Mouse (Mus musculus) liver, embryonic 15.5 days (tissue): ENCODE results near the gene Apoa1. TPM values are rescaled to one million over a fixed set of nuclear protein-coding genes. Genes with fewer than 3 reads are reported as not detected.
A peak's percentile ranks its signal among the peaks of the same experiment; 100 is the strongest.

Source experiments
- ATAC-seq: fragments of 200-750 bp; cut with Nextera tagmentation; 2 replicates; pipeline ENCODE4 v1.8.0; 2017; ENCODE audit warnings: moderate number of reproducible peaks, mild to moderate bottlenecking, moderate library complexity; ENCODE audit not compliant: insufficient read depth
- H3K27ac ChIP-seq: fragments of 300-500 bp; sonication (generic); replicated peaks from 2 replicates; pipeline ENCODE4 v1.5.1; 2015; ENCODE audit warnings: mild to moderate bottlenecking, inconsistent platforms
- H3K27me3 ChIP-seq: fragments of 300-500 bp; sonication (generic); 2 replicates; pipeline ENCODE4 v1.6.1; 2015; ENCODE audit warnings: mild to moderate bottlenecking, inconsistent platforms
- H3K36me3 ChIP-seq: fragments of 300-500 bp; sonication (generic); replicated peaks from 2 replicates; pipeline ENCODE4 v1.6.1; 2015; ENCODE audit warnings: moderate library complexity, mild to moderate bottlenecking, inconsistent platforms
- H3K4me1 ChIP-seq: fragments of 300-500 bp; sonication (generic); replicated peaks from 2 replicates; pipeline ENCODE4 v1.6.1; 2015; ENCODE audit warnings: inconsistent platforms
- H3K4me2 ChIP-seq: fragments of 300-500 bp; sonication (generic); 2 replicates; pipeline ENCODE4 v1.6.1; 2015; ENCODE audit warnings: moderate library complexity, mild to moderate bottlenecking, inconsistent platforms
- H3K4me3 ChIP-seq: fragments of 300-500 bp; sonication (generic); replicated peaks from 2 replicates; pipeline ENCODE4 v1.5.1; 2015; ENCODE audit warnings: mild to moderate bottlenecking, inconsistent platforms
- H3K9ac ChIP-seq: fragments of 300-500 bp; sonication (generic); 2 replicates; pipeline ENCODE4 v1.6.1; 2015; ENCODE audit warnings: moderate library complexity, mild to moderate bottlenecking, inconsistent platforms
- H3K9me3 ChIP-seq: fragments of 300-500 bp; sonication (generic); replicated peaks from 2 replicates; pipeline ENCODE4 v1.6.1; 2016; ENCODE audit warnings: inconsistent platforms
- WGBS: fragments of 180-500 bp; shearing (Covaris S2); methylation state at CpG from one replicate; pipeline ENCODE4 v1.1.7; 2015; ENCODE audit warnings: mixed read lengths; ENCODE audit not compliant: insufficient replicate concordance; 5-methylcytosine and 5-hydroxymethylcytosine counted together
- polyA plus RNA-seq: library from polyadenylated mRNA; unstranded; fragments of >200 nt; fragmentation: Nextera tagmentation; extraction: Ambion mirVana; gene quantifications from 2 replicates; pipeline ENCODE4 v1.2.1, GENCODE M21; 2015

Apoa1 gene
- polyA plus RNA-seq, 1 experiment from 2014 or later: 5,098 TPM

DNA sequence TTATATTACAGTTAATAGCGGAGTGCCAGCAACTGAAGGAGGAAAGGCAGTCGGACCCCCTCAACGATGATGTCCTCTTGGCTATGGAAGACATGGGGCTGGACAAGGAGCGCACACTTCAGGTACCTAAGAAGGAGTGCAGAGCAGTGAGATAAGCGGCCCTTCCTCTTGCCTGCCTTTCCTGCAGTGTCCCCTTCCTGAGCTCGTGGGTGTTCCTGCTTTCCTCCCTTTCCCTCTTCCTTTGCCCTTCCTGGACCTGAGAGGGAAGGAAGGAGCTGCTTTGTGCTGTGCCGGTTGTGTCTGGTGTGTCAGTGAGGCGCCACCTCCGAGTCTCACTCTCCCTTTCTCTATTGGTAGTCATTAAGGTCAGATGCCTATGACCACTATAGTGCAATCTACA, 33.6 kb upstream of the Apoa1 start:
- ATAC-seq: no peak
- H3K9me3 ChIP-seq: no peaks in the 10 kb centered on the region
- H3K36me3 ChIP-seq: peaks cover 20% of the 10 kb centered on the region
- H3K4me1 ChIP-seq: 0 out of 2 replicates have a peak, but pooled peaks cover 10% of the 10 kb centered on the region
- no peak overlapping the region for H3K4me2 ChIP-seq
- H3K27me3 ChIP-seq: no peaks in the 10 kb centered on the region
- 76% methylated on average over 9 of the region's 9 CpGs for WGBS
- H3K4me3 ChIP-seq: no peak overlapping the region
- H3K27ac ChIP-seq: no peak overlapping the region
- H3K9ac ChIP-seq: no peak overlapping the region

DNA sequence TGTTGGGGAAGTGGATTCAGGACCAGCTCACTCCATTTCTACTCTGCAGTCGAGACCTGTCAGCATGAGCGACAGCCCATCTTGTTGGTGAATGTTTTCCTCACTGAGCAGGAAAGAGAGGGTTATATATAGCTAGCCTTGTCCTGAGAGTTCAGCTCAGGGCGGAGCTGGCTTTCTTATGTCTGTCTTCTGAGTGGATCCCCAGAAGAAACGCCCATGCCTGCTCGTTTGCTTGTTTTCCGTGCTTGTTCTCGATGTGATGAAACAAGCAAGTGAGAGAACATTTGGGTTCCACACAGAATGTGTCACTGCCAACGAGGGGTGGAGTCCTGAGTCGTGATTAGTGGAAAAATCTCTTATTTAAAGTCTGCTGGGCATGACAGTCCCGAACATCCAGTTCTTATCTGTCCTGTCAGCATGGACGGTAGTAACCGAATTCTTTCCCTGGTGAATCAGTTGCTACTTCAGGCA, 31.6 kb upstream of the Apoa1 start:
- no peak overlapping the region for H3K4me3 ChIP-seq
- 29% methylated on average over 12 of the region's 12 CpGs for WGBS
- peaks cover 18% of the 10 kb centered on the region; the same call in 1 of the 2 replicates for H3K4me1 ChIP-seq
- H3K9ac ChIP-seq: no peak overlapping the region
- H3K27ac ChIP-seq: no peak overlapping the region
- H3K4me2 ChIP-seq: no peak overlapping the region
- ATAC-seq: no peak
- no peaks in the 10 kb centered on the region for H3K27me3 ChIP-seq
- peaks cover 23% of the 10 kb centered on the region for H3K36me3 ChIP-seq
- no peaks in the 10 kb centered on the region for H3K9me3 ChIP-seq

GRCm38 (mm10) chr9:46198461-46198860, 29.9 kb upstream of the Apoa1 start:
- Histone ChIP-seq H3K4me1 (peaks cover 29% of the 10 kb centered on the region; the same call in 1 of the 2 replicates), H3K9ac (no peak overlapping the region), H3K27me3 (no peaks in the 10 kb centered on the region), H3K4me2 (no peak overlapping the region), H3K27ac (no peak overlapping the region), H3K36me3 (peaks cover 28% of the 10 kb centered on the region), H3K9me3 (no peaks in the 10 kb centered on the region), H3K4me3 (no peak overlapping the region)
- WGBS: 69% methylated on average over 9 of the region's 9 CpGs
- no peak for ATAC-seq

- H3K27me3 ChIP-seq: no peaks in the 10 kb centered on the region
- H3K4me3 ChIP-seq: no peak overlapping the region
- no peak overlapping the region for H3K4me2 ChIP-seq
- no peak for ATAC-seq
- no peak overlapping the region for H3K27ac ChIP-seq
- H3K9ac ChIP-seq: no peak overlapping the region
- 65% methylated on average over 7 of the region's 7 CpGs for WGBS
- no peaks in the 10 kb centered on the region for H3K9me3 ChIP-seq
- H3K36me3 ChIP-seq: peaks cover 28% of the 10 kb centered on the region
- peaks cover 29% of the 10 kb centered on the region; the same call in 1 of the 2 replicates for H3K4me1 ChIP-seq
These were observed 29.4 kb upstream of the Apoa1 start for GRCm38 (mm10) chr9:46198936-46199335.

DNA sequence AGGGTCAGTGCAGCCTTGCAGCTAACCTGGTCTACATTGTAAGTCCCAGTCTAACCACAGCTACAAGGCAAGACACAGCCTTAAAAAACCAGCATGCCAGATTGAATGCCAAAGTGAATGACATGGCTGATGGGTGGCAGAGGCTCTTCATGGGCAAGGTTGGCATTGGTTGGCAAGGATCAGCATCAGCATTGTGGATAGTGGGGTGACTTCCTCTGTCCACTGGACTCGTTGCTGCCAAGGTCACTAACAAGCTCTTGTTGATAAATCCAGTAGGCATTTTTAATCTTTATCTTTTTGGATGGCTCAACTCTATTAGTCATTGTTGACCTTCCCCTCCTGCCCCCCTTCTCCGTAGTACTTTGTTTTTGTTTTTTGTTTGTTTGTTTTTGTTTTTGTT, 28.8 kb upstream of the Apoa1 start:
- ATAC-seq: no peak
- 62% methylated on average over 2 of the region's 2 CpGs for WGBS
- Histone ChIP-seq H3K27me3 (no peaks in the 10 kb centered on the region), H3K27ac (no peak overlapping the region), H3K4me1 (peaks cover 29% of the 10 kb centered on the region; the same call in 1 of the 2 replicates), H3K4me3 (no peak overlapping the region), H3K9ac (no peak overlapping the region), H3K36me3 (peaks cover 33% of the 10 kb centered on the region), H3K4me2 (no peak overlapping the region), H3K9me3 (no peaks in the 10 kb centered on the region)

- WGBS: 19% methylated on average over 10 of the region's 10 CpGs
- ATAC-seq: peak; percentile 77
- H3K27me3 ChIP-seq: no peaks in the 10 kb centered on the region
These were observed 21.4 kb upstream of the Apoa1 start for GRCm38 (mm10) chr9:46206834-46207500.

DNA sequence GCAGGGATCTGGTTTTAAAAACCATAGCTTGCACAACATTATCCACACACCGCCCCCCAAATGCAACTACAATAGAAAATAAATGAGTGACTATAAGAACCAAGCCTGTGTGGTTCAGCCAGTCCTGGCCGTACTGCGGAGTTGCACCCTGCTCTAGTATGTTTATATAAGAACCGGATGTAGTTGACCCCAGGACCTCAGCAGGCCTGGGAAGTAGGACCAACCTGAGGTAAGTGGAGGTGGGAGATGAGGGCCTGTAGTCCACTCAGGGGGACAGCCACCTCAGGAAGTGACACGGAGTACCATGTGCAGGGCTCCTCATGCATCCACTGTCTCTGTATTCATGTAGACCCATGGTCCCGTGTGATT, 20.9 kb upstream of the Apoa1 start:
- Histone ChIP-seq H3K4me2 (no peak overlapping the region), H3K9me3 (no peaks in the 10 kb centered on the region), H3K36me3 (peaks cover 46% of the 10 kb centered on the region), H3K27ac (peak overlapping the region; percentile 66; the same call in 1 of the 2 replicates), H3K4me1 (peaks cover 32% of the 10 kb centered on the region), H3K27me3 (no peaks in the 10 kb centered on the region), H3K4me3 (no peak overlapping the region), H3K9ac (no peak overlapping the region)
- 64% methylated on average over 6 of the region's 6 CpGs for WGBS
- ATAC-seq: peak; percentile 26; the same call in 1 of the 2 replicates

More at GRCm38 (mm10) chr9:46206834-46207500, 21.4 kb upstream of the Apoa1 start:
- H3K36me3 ChIP-seq: peaks cover 44% of the 10 kb centered on the region
- H3K27ac ChIP-seq: peak overlapping the region; percentile 66
- no peak overlapping the region for H3K9ac ChIP-seq
- no peak overlapping the region for H3K4me3 ChIP-seq
- peaks cover 33% of the 10 kb centered on the region for H3K4me1 ChIP-seq
- H3K9me3 ChIP-seq: no peaks in the 10 kb centered on the region
- no peak overlapping the region for H3K4me2 ChIP-seq

GRCm38 (mm10) chr9:46208401-46208974, 19.9 kb upstream of the Apoa1 start:
- H3K36me3 ChIP-seq: peaks cover 51% of the 10 kb centered on the region
- 78% methylated on average over 13 of the region's 13 CpGs for WGBS
- H3K27ac ChIP-seq: no peak overlapping the region
- no peak overlapping the region for H3K4me2 ChIP-seq
- peaks cover 30% of the 10 kb centered on the region for H3K4me1 ChIP-seq
- H3K27me3 ChIP-seq: no peaks in the 10 kb centered on the region
- no peak for ATAC-seq
- H3K9ac ChIP-seq: no peak overlapping the region
- H3K4me3 ChIP-seq: no peak overlapping the region
- H3K9me3 ChIP-seq: no peaks in the 10 kb centered on the region

GRCm38 (mm10) chr9:46210473-46210872, 17.9 kb upstream of the Apoa1 start:
- 84% methylated on average over 12 of the region's 12 CpGs for WGBS
- Histone ChIP-seq H3K36me3 (peaks cover 37% of the 10 kb centered on the region), H3K27me3 (no peaks in the 10 kb centered on the region), H3K4me2 (no peak overlapping the region), H3K9me3 (no peaks in the 10 kb centered on the region), H3K4me3 (no peak overlapping the region), H3K9ac (no peak overlapping the region), H3K4me1 (peaks cover 47% of the 10 kb centered on the region), H3K27ac (no peak overlapping the region)
- ATAC-seq: no peak

GRCm38 (mm10) chr9:46214276-46214675, 14.1 kb upstream of the Apoa1 start:
- no peaks in the 10 kb centered on the region for H3K9me3 ChIP-seq
- WGBS: 77% methylated on average over 4 of the region's 4 CpGs
- no peak overlapping the region for H3K4me3 ChIP-seq
- no peak overlapping the region for H3K4me2 ChIP-seq
- no peak overlapping the region for H3K9ac ChIP-seq
- H3K4me1 ChIP-seq: peaks cover 45% of the 10 kb centered on the region
- ATAC-seq: no peak
- H3K36me3 ChIP-seq: peaks cover 25% of the 10 kb centered on the region
- H3K27me3 ChIP-seq: no peaks in the 10 kb centered on the region
- 0 out of 2 replicates have a peak overlapping the region, but pooled peaks have one; percentile 79 for H3K27ac ChIP-seq

DNA sequence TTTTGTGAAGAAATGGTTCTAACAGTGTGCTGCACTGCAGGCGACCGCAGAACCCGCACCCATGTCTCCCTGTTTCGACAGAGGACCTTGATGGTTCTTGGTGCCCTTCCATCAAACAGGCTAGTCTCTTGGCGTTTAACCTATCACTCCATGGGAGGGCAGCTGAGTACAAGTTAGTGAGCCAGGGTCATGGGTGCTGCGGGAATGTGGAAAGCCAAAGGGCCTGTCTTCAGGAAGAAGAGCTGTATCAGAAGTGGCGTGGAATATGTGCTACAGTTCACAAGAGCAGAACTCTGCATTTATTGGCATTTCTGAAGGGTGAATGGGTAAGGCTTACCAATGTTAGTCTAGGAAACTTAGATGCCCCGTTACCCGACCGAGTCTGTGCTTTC, 13.4 kb upstream of the Apoa1 start:
- Histone ChIP-seq H3K4me3 (no peak overlapping the region), H3K4me2 (peak overlapping the region; percentile 41; the same call in 1 of the 2 replicates), H3K36me3 (peaks cover 23% of the 10 kb centered on the region), H3K4me1 (peaks cover 45% of the 10 kb centered on the region), H3K27me3 (no peaks in the 10 kb centered on the region), H3K9me3 (no peaks in the 10 kb centered on the region), H3K9ac (no peak overlapping the region), H3K27ac (peak overlapping the region; percentile 79)
- WGBS: 61% methylated on average over 10 of the region's 10 CpGs
- no peak for ATAC-seq
